Mouse (Mus musculus): ENCODE results near the gene Dennd1b.

DNA sequence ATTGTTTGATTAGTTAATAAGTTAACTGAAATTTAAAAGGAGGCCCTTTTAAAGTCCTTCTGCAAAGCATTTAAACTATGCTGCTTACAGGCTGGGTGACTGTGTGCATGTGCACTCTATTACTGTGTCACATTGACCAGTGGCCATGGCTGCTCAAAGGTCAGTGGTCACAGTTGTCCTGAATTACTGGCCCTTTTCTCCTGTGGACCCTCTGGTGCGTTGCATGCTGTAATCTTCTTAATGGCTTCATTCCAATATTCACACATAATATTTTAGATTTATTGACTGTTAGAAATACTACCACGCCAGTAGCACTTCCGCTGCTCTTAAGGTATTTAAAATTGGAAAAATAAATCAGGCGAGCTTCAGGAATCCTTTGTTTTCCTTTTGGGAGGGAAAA is 129.5 kb downstream of the Dennd1b start:
- TF ChIP-seq CTCF (IDR thresholded peaks at IDR 0.05; ENCODE audit: low read depth) (no peak), EP300 (IDR thresholded peaks at IDR 0.05; ENCODE audit: low read depth) (no peak)
